Mouse (Mus musculus) Patski (cell line): ENCODE results near the gene Arhgap10. TPM values are rescaled to one million over a fixed set of nuclear protein-coding genes. Genes with fewer than 3 reads are reported as not detected.
A peak's percentile ranks its signal among the peaks of the same experiment; 100 is the strongest.
"Not testable (repeated sequence)": the region's sequence is repeated elsewhere in the genome, so short reads cannot be mapped to it uniquely, and the experiment has no call there.

ENCODE experiments used
- ATAC-seq: fragments of 100-300 bp; one replicate; pipeline ENCODE4 v1.8.0; 2021
- CTCF ChIA-PET: fragments of 350-600 bp; sonication (Branson Sonifier 250); formaldehyde crosslinking; loops from one replicate; lab custom pipeline; 2022; ENCODE audit warnings: inconsistent platforms; lab: Charles Lee
- POLR2A ChIA-PET: fragments of 350-600 bp; sonication (Branson Sonifier 250); formaldehyde crosslinking; loops from one replicate; lab custom pipeline; 2022; ENCODE audit warnings: antibody characterized with exemption, inconsistent platforms; lab: Charles Lee
- DNase-seq: peaks from one replicate; pipeline ENCODE4 v3.0.0-alpha.2; 2011; ENCODE audit warnings: low read depth, low spot score
- H3K27me3 ChIP-seq: fragments of 371-371 bp; one replicate; pipeline ENCODE4 v1.5.1; 2021
- CTCF ChIP-seq: fragments of 100-300 bp; IDR thresholded peaks from one replicate; pipeline ENCODE4 v1.5.1; 2021
- in situ Hi-C: fragments of 300-500 bp; cut with MboI; formaldehyde crosslinking; loops from 3 replicates; pipeline ENCODE4 v1.11.1; 2018; ENCODE audit warnings: low pct_unique_long_range_greater_than_20kb, mixed read lengths
- polyA plus RNA-seq: library from polyadenylated mRNA; unstranded; gene quantifications from one replicate; pipeline ENCODE4 v1.2.3, GENCODE M21; 2021

The Arhgap10 gene
- polyA plus RNA-seq, 1 experiment from 2014 or later = 45.5 TPM

- in situ Hi-C loops = loop anchor here (25.0 kb wide), 3 partner anchors 416 to 1266 kb away; no protein-coding TSS in a partner anchor
- CTCF ChIA-PET = no interaction called here
- DNase-seq (no peak), ATAC-seq (no peak)
- POLR2A ChIA-PET = no interaction called here
- no peaks in the 10 kb centered on the region for H3K27me3 ChIP-seq
- no peak for TF ChIP-seq CTCF
These were observed 189.3 kb downstream of the Arhgap10 start for GRCm38 (mm10) chr8:77328473-77328872.

DNA sequence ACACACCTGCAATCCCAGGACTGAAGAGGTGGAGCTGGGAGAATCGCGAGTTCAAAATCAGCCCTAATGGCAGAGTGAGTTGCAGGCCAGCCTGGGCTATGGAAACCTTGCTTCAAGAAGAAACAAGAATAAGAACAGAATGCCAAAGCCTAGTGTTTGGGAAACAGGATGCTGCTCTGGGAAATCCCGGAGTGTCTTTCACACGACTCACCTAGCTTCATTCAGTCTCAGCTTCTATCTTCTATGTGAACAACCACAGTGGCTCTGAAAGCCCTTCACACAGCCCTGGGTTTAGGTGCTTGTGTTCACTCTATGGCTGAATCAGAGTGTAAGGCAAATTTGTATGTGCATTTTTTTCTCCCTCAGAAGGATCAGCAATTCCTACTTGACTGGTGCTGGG is 190.4 kb downstream of the Arhgap10 start:
- in situ Hi-C loops = loop anchor here (25.0 kb wide), 3 partner anchors 415 to 1265 kb away; no protein-coding TSS in a partner anchor
- CTCF ChIA-PET = interaction anchor here (1.3 to 1.6 kb wide), 2 partner anchors 9 to 15 kb away, joined by 3 read pairs; no protein-coding TSS in a partner anchor

DNA sequence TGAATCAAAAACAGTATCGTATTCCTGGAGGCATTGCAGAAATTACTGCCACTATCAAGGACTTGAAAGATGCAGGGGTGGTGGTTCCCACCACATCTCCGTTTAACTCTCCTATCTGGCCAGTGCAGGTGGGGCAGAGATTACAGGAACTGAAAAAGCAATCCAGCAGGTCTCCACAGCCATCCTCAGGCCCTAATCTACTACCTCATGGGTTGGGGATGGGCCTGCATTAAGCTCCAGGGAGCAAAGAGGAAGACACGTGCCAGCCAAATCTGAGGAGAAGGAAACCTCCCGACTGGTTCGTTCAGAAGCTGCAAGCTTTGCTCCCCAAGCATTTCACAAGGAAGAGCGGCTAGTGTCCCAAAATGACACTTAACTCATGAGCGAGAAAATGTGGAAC is 195.0 kb downstream of the Arhgap10 start:
- CTCF ChIA-PET, DNase-seq, POLR2A ChIA-PET, H3K27me3 ChIP-seq, in situ Hi-C loops, ATAC-seq: not testable (repeated sequence)

More for the DNA sequence above, 190.4 kb downstream of the Arhgap10 start:
- no peak for ATAC-seq
- POLR2A ChIA-PET = no interaction called here
- DNase-seq = no peak
- no peaks in the 10 kb centered on the region for H3K27me3 ChIP-seq
- TF ChIP-seq CTCF = no peak

DNA sequence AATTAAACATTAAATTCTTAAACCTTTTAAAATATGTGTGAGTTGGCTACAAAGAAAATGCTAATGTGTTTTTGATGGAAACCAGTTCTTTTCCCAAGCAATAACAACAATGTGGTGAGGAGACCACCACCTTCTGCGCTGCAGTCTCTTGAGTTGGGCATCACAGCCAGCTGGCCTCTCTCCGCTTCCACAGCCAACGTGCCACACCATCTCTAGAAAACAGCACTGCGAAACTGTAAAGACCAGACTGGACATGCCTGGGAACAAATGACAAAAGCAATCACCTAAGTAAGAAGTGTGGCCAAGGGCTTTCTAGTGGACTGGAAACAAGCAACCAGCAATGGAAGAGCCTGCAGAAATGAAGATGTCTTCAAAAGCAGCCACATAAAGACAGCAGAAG is 195.9 kb downstream of the Arhgap10 start:
- ATAC-seq (no peak), DNase-seq (no peak)
- ChIA-PET POLR2A (no interaction called here), CTCF (no interaction called here)
- TF ChIP-seq CTCF = no peak
- no peaks in the 10 kb centered on the region for H3K27me3 ChIP-seq
- in situ Hi-C loops = no loop called here

DNA sequence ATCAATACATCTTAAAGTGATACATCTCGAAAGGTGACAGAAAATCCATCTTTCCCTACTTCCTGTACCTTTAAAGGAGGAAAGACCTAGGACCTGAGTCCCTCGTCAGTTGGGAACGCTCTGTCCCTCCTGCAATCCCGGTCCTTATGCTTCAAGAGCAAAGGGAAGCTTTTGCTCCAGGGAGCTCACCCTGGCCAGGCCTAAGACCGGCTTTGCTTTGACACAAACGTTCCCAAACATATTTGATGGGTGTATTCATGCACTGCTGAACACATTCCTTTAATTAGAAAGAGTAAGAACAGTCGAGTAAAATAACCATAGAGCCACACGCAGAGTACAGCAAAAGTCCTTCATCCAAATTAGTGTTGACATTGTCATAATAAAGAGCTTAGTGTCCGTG is 199.2 kb downstream of the Arhgap10 start:
- no peaks in the 10 kb centered on the region for H3K27me3 ChIP-seq
- ChIA-PET CTCF (interaction anchor here (1.0 to 1.5 kb wide), 2 partner anchors 8 to 11 kb away, joined by 3 read pairs; no protein-coding TSS in a partner anchor), POLR2A (no interaction called here)
- no peak for DNase-seq
- no peak for ATAC-seq
- no peak for TF ChIP-seq CTCF
- in situ Hi-C loops = no loop called here

- POLR2A ChIA-PET = no interaction called here
- DNase-seq = no peak
- ATAC-seq = no peak
- in situ Hi-C loops = no loop called here
- H3K27me3 ChIP-seq = no peaks in the 10 kb centered on the region
- no peak for TF ChIP-seq CTCF
- CTCF ChIA-PET = interaction anchor here (1.5 kb wide), 1 partner anchor 12 kb away, joined by 3 read pairs; no protein-coding TSS in a partner anchor
These were observed 200.0 kb downstream of the Arhgap10 start for GRCm38 (mm10) chr8:77317771-77318170.

DNA sequence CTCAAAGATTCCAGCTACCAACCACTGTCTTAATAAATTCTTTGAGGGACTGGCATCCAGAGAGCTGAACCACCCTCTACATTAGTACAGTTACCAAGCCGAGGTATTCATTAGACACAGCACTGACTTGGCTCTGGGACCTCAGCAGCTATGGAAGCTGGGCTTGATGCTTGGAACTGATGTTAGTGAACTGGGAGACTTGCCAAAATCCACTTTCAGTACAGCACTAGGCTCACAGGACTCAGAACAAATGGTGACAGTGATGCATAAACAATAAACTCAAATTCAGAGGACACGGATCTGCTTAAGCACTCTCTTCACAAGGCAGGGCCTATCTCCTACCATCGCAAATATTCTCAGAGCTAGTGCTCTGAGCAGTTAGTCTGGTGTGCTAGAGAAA is 204.8 kb downstream of the Arhgap10 start:
- H3K27me3 ChIP-seq = no peaks in the 10 kb centered on the region
- DNase-seq (no peak), ATAC-seq (no peak)
- in situ Hi-C loops = no loop called here
- CTCF ChIA-PET = interaction anchor here (0.8 to 1.8 kb wide), 3 partner anchors 21 to 107 kb away, joined by 3 to 4 read pairs (median 4); no protein-coding TSS in a partner anchor
- POLR2A ChIA-PET = no interaction called here
- no peak for TF ChIP-seq CTCF

GRCm38 (mm10) chr8:77311762-77312161 is 206.0 kb downstream of the Arhgap10 start:
- ChIA-PET CTCF (no interaction called here), POLR2A (no interaction called here)
- ATAC-seq (no peak), DNase-seq (no peak)
- in situ Hi-C loops = no loop called here
- H3K27me3 ChIP-seq = no peaks in the 10 kb centered on the region
- peak; percentile 30 for TF ChIP-seq CTCF

DNA sequence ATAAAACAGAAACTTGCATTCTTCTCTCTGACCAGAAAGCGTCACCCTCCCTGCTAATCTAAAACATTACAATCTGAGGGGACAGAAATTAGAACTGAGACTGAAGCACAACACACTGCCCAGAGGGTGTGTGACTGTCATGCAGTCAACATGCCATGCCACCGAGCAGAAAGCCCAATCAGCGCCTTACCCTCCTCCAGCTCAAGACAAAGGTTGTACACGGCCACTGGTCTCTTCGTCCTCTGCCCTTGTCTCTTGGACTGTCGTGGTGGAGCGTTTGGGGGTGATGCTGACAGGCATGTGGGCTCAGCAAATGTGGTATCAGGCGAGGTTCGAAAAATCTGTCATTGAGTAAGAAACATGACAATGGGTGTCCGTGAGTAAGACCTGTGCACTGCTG is 207.2 kb downstream of the Arhgap10 start:
- ChIA-PET POLR2A (no interaction called here), CTCF (no interaction called here)
- in situ Hi-C loops = no loop called here
- TF ChIP-seq CTCF = no peak
- ATAC-seq (no peak), DNase-seq (no peak)
- H3K27me3 ChIP-seq = no peaks in the 10 kb centered on the region

DNA sequence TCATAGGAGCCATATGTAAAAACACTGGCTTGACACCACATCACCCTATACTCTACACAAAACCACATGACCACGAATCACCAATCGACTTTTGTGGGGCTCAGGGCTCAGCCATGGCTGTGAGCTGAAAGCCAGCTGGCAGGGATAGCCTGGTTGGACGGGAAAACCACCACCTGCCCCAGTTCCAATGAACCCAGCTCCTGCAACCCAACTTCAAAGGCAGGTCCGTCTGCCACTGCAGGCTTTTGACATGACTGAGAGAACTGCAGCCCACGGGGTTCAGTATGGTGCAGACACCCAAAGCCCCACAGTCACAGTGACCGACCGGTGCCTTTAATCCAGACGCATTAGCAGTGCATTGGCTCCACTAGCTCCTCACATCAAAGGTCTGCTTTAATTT is 207.7 kb downstream of the Arhgap10 start:
- ChIA-PET CTCF (no interaction called here), POLR2A (no interaction called here)
- no peak for TF ChIP-seq CTCF
- DNase-seq (no peak), ATAC-seq (no peak)
- in situ Hi-C loops = no loop called here
- H3K27me3 ChIP-seq = no peaks in the 10 kb centered on the region

DNA sequence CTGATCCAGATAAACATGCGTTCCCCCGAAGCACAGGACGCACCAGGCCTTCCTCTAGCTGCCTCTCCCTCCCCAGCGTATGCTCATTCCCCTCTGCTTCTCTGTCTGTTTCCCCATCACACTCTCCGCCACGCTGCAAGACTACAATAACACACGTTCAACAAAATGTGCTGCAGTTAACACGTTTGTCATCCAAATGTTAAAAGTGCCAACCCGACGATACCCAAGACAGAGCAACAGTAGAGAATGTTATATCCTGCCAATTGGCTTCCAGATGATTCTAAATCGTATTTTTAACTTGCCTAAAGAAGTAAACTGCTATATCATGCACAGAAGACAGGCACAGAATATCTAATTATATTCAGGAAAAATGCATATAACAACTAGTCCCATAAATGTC is 223.2 kb downstream of the Arhgap10 start:
- DNase-seq = no peak
- no peak for ATAC-seq
- TF ChIP-seq CTCF = no peak
- no peaks in the 10 kb centered on the region for H3K27me3 ChIP-seq
- in situ Hi-C loops = no loop called here
- POLR2A ChIA-PET = no interaction called here
- CTCF ChIA-PET = no interaction called here

GRCm38 (mm10) chr8:77292649-77293048 is 225.1 kb downstream of the Arhgap10 start:
- TF ChIP-seq CTCF = no peak
- no peak for ATAC-seq
- DNase-seq = no peak
- POLR2A ChIA-PET = no interaction called here
- CTCF ChIA-PET = interaction anchor here (1.5 kb wide), 1 partner anchor 20 kb away, joined by 4 read pairs; no protein-coding TSS in a partner anchor
- in situ Hi-C loops = no loop called here
- no peaks in the 10 kb centered on the region for H3K27me3 ChIP-seq
